Mouse (Mus musculus) C2C12 (cell line): ENCODE data around the gene R3hcc1l. TPM values are rescaled to one million over a fixed set of nuclear protein-coding genes. Genes with fewer than 3 reads are reported as not detected.

Experiments
- H3K27me3 ChIP-seq: one replicate; pipeline ENCODE4 v1.6.1; 2011; ENCODE audit not compliant: control insufficient read depth, insufficient read depth, insufficient read length
- H3K36me3 ChIP-seq: one replicate; pipeline ENCODE4 v1.6.1; 2011; ENCODE audit not compliant: control insufficient read depth, insufficient read depth
- H3K4me3 ChIP-seq: one replicate; pipeline ENCODE4 v1.5.1; 2011; ENCODE audit warnings: mild to moderate bottlenecking, control low read depth; ENCODE audit not compliant: poor library complexity, insufficient read depth, severe bottlenecking
- H3K79me2 ChIP-seq: one replicate; pipeline ENCODE4 v1.6.1; 2011; ENCODE audit not compliant: control insufficient read depth, insufficient read depth
- H3K79me3 ChIP-seq: one replicate; pipeline ENCODE4 v1.6.1; 2011; ENCODE audit warnings: low read depth, control low read depth
- H3ac ChIP-seq: one replicate; pipeline ENCODE3; 2011; ENCODE audit warnings: low read depth; ENCODE audit not compliant: control insufficient read depth, insufficient read length
- CEBPB ChIP-seq: IDR thresholded peaks from one replicate; pipeline ENCODE4 v1.6.1; 2011; ENCODE audit warnings: low read depth, mild to moderate bottlenecking, control low read depth, moderate library complexity
- CTCF ChIP-seq: IDR thresholded peaks from one replicate; pipeline ENCODE4 v1.5.1; 2011; ENCODE audit not compliant: control insufficient read depth, insufficient read depth, insufficient read length
- FOSL1 ChIP-seq: IDR thresholded peaks from one replicate; pipeline ENCODE4 v1.8.0; 2011; ENCODE audit warnings: mild to moderate bottlenecking, low read length; ENCODE audit not compliant: poor library complexity, insufficient read depth, severe bottlenecking
- MAX ChIP-seq: IDR thresholded peaks from one replicate; pipeline ENCODE4 v1.6.1; 2011; ENCODE audit warnings: mild to moderate bottlenecking, control low read depth
- MYOD1 ChIP-seq: IDR thresholded peaks from one replicate; pipeline ENCODE4 v1.6.1; 2011; ENCODE audit warnings: low read depth; ENCODE audit not compliant: control insufficient read depth, insufficient read length
- MYOG ChIP-seq: IDR thresholded peaks from one replicate; pipeline ENCODE4 v1.6.1; 2011; ENCODE audit not compliant: control insufficient read depth, insufficient read length; ENCODE audit errors: extremely low read depth
- USF1 ChIP-seq: IDR thresholded peaks from one replicate; pipeline ENCODE4 v1.6.1; 2011; ENCODE audit warnings: low read depth, mild to moderate bottlenecking, control low read depth, moderate library complexity
- polyA plus RNA-seq: library from polyadenylated mRNA; unstranded; fragments of >200 nt; fragmentation: generic; extraction: Trizol; gene quantifications from one replicate; pipeline ENCODE4 v1.2.1, GENCODE M21; 2012; ENCODE audit warnings: missing spikeins

Gene R3hcc1l
- polyA plus RNA-seq, 1 experiment: 3.3 TPM

DNA sequence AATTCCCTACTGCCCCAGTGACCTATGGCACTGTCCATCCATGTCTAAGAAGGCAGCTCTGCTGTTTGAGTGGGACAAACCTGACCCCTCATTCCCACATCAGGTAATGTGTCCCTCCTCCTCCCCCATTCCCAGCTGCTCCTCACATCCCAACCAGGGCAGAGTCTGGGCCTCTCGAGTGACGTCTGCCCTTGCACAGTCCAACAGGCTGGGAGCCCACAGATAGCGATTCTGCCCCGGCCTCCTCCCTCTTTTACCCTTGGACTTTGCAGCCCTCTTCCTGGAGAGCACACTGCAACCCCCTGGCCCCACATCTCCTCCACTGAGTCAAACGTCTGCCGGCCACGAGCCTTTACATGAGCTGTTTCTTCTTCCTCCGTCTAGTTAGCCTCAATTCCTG is 84.0 kb downstream of the R3hcc1l start:
- Histone ChIP-seq H3K36me3 (peaks cover 20% of the 10 kb centered on the region), H3K4me3 (no peak overlapping the region), H3K79me2 (no peaks in the 10 kb centered on the region), H3ac (no peak overlapping the region), H3K79me3 (no peaks in the 10 kb centered on the region), H3K27me3 (no peaks in the 10 kb centered on the region)
- TF ChIP-seq MAX (no peak), USF1 (no peak), MYOD1 (no peak), CEBPB (no peak), CTCF (no peak)

DNA sequence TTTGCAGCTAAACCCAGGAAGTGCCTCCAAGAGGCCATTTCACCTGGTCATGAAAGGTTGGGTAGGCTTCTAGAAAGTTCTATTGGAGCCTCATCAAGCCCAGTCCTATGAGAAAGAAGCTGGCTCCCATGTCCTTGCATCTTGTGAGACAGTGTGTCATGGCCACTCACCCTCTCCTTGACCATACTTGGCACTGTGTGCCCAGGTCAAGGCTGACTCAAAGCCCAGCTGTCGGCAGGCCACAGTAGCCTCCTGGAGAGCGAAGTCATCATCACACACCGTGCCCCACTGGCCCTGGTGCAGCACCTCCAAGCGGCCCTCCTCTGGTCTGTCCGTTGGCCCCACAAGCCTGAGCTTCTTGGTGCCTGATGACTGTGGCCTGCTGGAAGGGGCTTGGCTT is 89.5 kb downstream of the R3hcc1l start:
- no peak overlapping the region for H3ac ChIP-seq
- H3K27me3 ChIP-seq: no peaks in the 10 kb centered on the region
- no peak overlapping the region for H3K4me3 ChIP-seq
- H3K79me2 ChIP-seq: no peaks in the 10 kb centered on the region
- no peaks in the 10 kb centered on the region for H3K79me3 ChIP-seq
- TF ChIP-seq MAX (no peak), MYOG (no peak), FOSL1 (no peak), USF1 (no peak), CTCF (no peak), CEBPB (no peak), MYOD1 (no peak)
- H3K36me3 ChIP-seq: no peaks in the 10 kb centered on the region

- no peak for TF ChIP-seq MYOG
- TF ChIP-seq USF1: no peak
- TF ChIP-seq FOSL1: no peak
- TF ChIP-seq MAX: no peak
- no peak for TF ChIP-seq CEBPB
- TF ChIP-seq CTCF: no peak
- no peak for TF ChIP-seq MYOD1
- Histone ChIP-seq H3K79me3 (no peaks in the 10 kb centered on the region), H3K27me3 (no peaks in the 10 kb centered on the region), H3K79me2 (no peaks in the 10 kb centered on the region), H3K4me3 (no peak overlapping the region), H3K36me3 (no peaks in the 10 kb centered on the region), H3ac (no peak overlapping the region)
These were observed 91.2 kb downstream of the R3hcc1l start for GRCm38 (mm10) chr19:42609716-42610115.

DNA sequence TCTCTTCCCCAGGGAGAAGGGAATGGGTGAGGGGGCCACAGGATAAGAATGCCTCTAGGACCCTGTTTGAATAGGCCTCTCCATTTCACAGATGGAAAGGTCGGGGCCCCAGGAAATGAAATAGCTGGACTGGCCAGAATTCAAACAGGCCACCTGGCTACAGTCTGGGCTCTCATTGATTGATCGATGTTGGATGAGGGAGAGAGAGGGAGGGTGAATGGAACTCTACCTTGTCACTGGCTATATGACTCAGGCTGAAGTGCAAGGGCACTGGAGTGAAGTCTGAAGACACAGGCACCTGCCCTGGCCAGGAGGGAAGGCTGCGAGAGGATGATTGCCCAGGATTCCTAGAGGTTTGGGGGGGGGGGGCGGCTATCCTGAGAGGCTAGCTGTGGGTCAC is 93.2 kb downstream of the R3hcc1l start:
- Histone ChIP-seq H3ac (no peak overlapping the region), H3K79me2 (no peaks in the 10 kb centered on the region), H3K79me3 (no peaks in the 10 kb centered on the region), H3K36me3 (no peaks in the 10 kb centered on the region), H3K27me3 (no peaks in the 10 kb centered on the region), H3K4me3 (no peak overlapping the region)
- no peak for TF ChIP-seq USF1

DNA sequence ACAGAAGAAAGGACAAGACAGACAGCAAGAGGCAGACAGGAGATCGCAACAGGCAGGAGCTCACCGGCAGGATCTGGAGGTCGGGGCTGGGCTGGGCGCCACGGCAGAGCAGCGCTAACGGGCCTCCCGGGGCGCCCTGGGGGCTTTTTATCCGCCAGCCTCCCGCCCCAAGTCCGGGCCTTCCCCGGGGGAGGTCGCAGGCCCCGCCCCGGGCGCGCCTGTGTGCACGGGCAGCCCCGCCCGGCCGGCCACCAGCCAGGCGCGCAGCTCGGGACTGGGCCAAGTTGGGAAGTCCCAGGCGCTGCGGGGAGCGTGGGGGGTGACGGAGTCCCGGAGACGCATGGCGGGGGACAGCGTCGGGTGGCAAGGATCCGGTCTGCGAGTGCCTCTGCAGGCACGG is 94.1 kb downstream of the R3hcc1l start, which contains the start of gene Loxl4:
Loxl4 (minus strand) TSS at position 160 of the 400 bp plus-strand sequence.
- TF ChIP-seq MAX: no peak
- no peak for TF ChIP-seq MYOG
- TF ChIP-seq CEBPB: no peak
- TF ChIP-seq MYOD1: no peak
- TF ChIP-seq CTCF: no peak
- TF ChIP-seq USF1: no peak
- TF ChIP-seq FOSL1: no peak
- H3K27me3 ChIP-seq: peaks cover 2% of the 10 kb centered on the region

DNA sequence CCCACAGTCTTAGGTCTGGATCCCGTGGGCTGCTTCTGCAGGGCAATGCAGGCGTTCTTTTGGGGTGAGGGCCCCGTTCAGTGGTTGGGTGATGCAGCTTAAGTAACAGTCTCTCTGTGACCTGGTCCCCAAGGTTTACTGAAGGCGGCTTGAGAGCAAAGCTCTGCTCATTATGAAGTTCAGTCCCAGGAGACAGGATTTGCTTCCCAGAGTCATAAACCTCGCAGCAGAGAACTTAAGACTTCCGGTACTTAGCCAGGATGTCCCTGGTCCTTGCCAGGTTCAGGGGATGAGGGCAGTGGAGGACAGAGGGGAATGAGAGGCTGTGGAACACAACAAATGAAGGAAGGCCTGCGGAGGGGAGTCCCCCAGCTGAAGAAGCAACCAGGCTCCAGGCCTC is 94.6 kb downstream of the R3hcc1l start:
- Histone ChIP-seq H3K27me3 (peaks cover 4% of the 10 kb centered on the region), H3K79me3 (no peaks in the 10 kb centered on the region), H3ac (peak overlapping the region; percentile 46), H3K4me3 (no peak overlapping the region), H3K36me3 (no peaks in the 10 kb centered on the region), H3K79me2 (no peaks in the 10 kb centered on the region)
- no peak for TF ChIP-seq USF1
- TF ChIP-seq MAX: no peak
- no peak for TF ChIP-seq MYOD1
- TF ChIP-seq CEBPB: no peak
- TF ChIP-seq FOSL1: no peak
- TF ChIP-seq MYOG: no peak
- TF ChIP-seq CTCF: no peak

More for the DNA sequence above, 94.1 kb downstream of the R3hcc1l start, which contains the start of gene Loxl4:
- H3ac ChIP-seq: peak within 1 kb of the TSS; percentile 70
- peak within 1 kb of the TSS; percentile 25 for H3K4me3 ChIP-seq
- no peaks in the 10 kb centered on the region for H3K36me3 ChIP-seq
- no peaks in the 10 kb centered on the region for H3K79me2 ChIP-seq
- no peaks in the 10 kb centered on the region for H3K79me3 ChIP-seq
